Mouse (Mus musculus) gastrocnemius, adult 2 months (tissue): ENCODE results near the gene Gzmm. TPM values are rescaled to one million over a fixed set of nuclear protein-coding genes. Genes with fewer than 3 reads are reported as not detected.
"Not testable (repeated sequence)": the region's sequence is repeated elsewhere in the genome, so short reads cannot be mapped to it uniquely, and the experiment has no call there.

Source experiments
- DNase-seq: peaks from one replicate; pipeline ENCODE4 v3.0.0; 2022
- H3K27ac ChIP-seq: fragments of 200-600 bp; 2 replicates; pipeline ENCODE4 v1.8.1; 2022; ENCODE audit warnings: mild to moderate bottlenecking
- H3K4me3 ChIP-seq: fragments of 200-600 bp; 2 replicates; pipeline ENCODE4 v1.8.1; 2022; ENCODE audit warnings: mild to moderate bottlenecking, moderate library complexity
- CTCF ChIP-seq: fragments of 200-600 bp; IDR thresholded peaks from 2 replicates; pipeline ENCODE4 v1.8.1; 2022; ENCODE audit warnings: antibody characterized with exemption, mild to moderate bottlenecking, moderate library complexity
- intact Hi-C: fragments of 180-260 bp; cut with DNase I; formaldehyde crosslinking; loops from one replicate; pipeline ENCODE4 v1.15.1; 2025
- total RNA-seq, 2 experiments: library from RNA; stranded (reverse); gene quantifications; 2 replicates each; pipeline ENCODE4 v1.2.3; 2021

Gene Gzmm
- total RNA-seq, 2 experiments from 2014 or later, result 7.2 to 9.8 TPM

- H3K27ac ChIP-seq, result peak overlapping the region; percentile 62
- H3K4me3 ChIP-seq, result peak overlapping the region; percentile 43
- peak; percentile 87 for DNase-seq
- TF ChIP-seq CTCF, result peak; percentile 92
- intact Hi-C loops, result loop anchor here (2.0 kb wide), 1 partner anchor 93 kb away; no protein-coding TSS in a partner anchor
These were observed 6.7 kb downstream of the Gzmm start for GRCm38 (mm10) chr10:79695231-79696128.

- intact Hi-C loops, result loop anchor here (2.0 kb wide), 1 partner anchor 93 kb away; no protein-coding TSS in a partner anchor
- Histone ChIP-seq H3K27ac (peak overlapping the region; percentile 62), H3K4me3 (no peak overlapping the region)
- peak; percentile 20 for DNase-seq
- TF ChIP-seq CTCF, result no peak
These were observed 7.4 kb downstream of the Gzmm start for GRCm38 (mm10) chr10:79696129-79696651.

- Histone ChIP-seq H3K4me3 (no peak overlapping the region), H3K27ac (peak overlapping the region; percentile 63)
- intact Hi-C loops, result loop anchor here (2.0 kb wide), 1 partner anchor 91 kb away; no protein-coding TSS in a partner anchor
- DNase-seq, result no peak
- TF ChIP-seq CTCF, result no peak
These were observed 9.1 kb downstream of the Gzmm start for GRCm38 (mm10) chr10:79697916-79698315.

GRCm38 (mm10) chr10:79698459-79698858 is 9.6 kb downstream of the Gzmm start:
- no peak overlapping the region for H3K4me3 ChIP-seq
- no peak for DNase-seq
- intact Hi-C loops, result no loop called here
- TF ChIP-seq CTCF, result no peak
- H3K27ac ChIP-seq, result 0 out of 2 replicates have a peak overlapping the region, but pooled peaks have one; percentile 63

- no peak for DNase-seq
- no peak for TF ChIP-seq CTCF
- intact Hi-C loops, result no loop called here
- H3K4me3 ChIP-seq, result no peak overlapping the region
- H3K27ac ChIP-seq, result peak overlapping the region; percentile 88
These were observed 11.9 kb downstream of the Gzmm start for GRCm38 (mm10) chr10:79700676-79701075.

GRCm38 (mm10) chr10:79701443-79702129 is 12.8 kb downstream of the Gzmm start:
- no peak for TF ChIP-seq CTCF
- Histone ChIP-seq H3K4me3 (no peak overlapping the region), H3K27ac (peak overlapping the region; percentile 88)
- intact Hi-C loops, result no loop called here
- no peak for DNase-seq

GRCm38 (mm10) chr10:79702970-79703369 is 14.2 kb downstream of the Gzmm start:
- H3K4me3 ChIP-seq, intact Hi-C loops, DNase-seq, H3K27ac ChIP-seq: not testable (repeated sequence)

- peak overlapping the region; percentile 100 for H3K27ac ChIP-seq
- no peak for DNase-seq
- intact Hi-C loops, result no loop called here
- no peak for TF ChIP-seq CTCF
- H3K4me3 ChIP-seq, result peak overlapping the region; percentile 92
These were observed 14.7 kb downstream of the Gzmm start for GRCm38 (mm10) chr10:79703541-79703940.

- intact Hi-C loops, result loop anchor here (2.0 kb wide), 1 partner anchor 22 kb away; the partner anchor contains the start of gene Cdc34
- H3K27ac ChIP-seq, result peak within 1 kb of the TSS; percentile 100
These were observed 15.5 kb downstream of the Gzmm start, which contains the start of gene Bsg for GRCm38 (mm10) chr10:79704065-79704969. Gene Bsg (plus strand): TSS chr10:79704491.

GRCm38 (mm10) chr10:79704970-79705360 is 16.1 kb downstream of the Gzmm start:
- peak overlapping the region; percentile 92 for H3K4me3 ChIP-seq
- peak overlapping the region; percentile 100 for H3K27ac ChIP-seq
- no peak for TF ChIP-seq CTCF
- intact Hi-C loops, result loop anchor here (2.0 kb wide), 1 partner anchor 22 kb away; the partner anchor contains the start of gene Cdc34
- peak; percentile 25 for DNase-seq

More at GRCm38 (mm10) chr10:79704065-79704969, 15.5 kb downstream of the Gzmm start, which contains the start of gene Bsg:
- DNase-seq, result peak; percentile 100
- peak; percentile 59 for TF ChIP-seq CTCF
- H3K4me3 ChIP-seq, result peak within 1 kb of the TSS; percentile 92

- Histone ChIP-seq H3K27ac (peak overlapping the region; percentile 100), H3K4me3 (peak overlapping the region; percentile 92)
- intact Hi-C loops, result loop anchor here (2.0 kb wide), 1 partner anchor 23 kb away; the partner anchor contains the start of gene Cdc34
- no peak for TF ChIP-seq CTCF
- DNase-seq, result no peak
These were observed 17.1 kb downstream of the Gzmm start for GRCm38 (mm10) chr10:79705951-79706350.
